Mouse (Mus musculus): ENCODE measurements at regions not wholly inside any gene's neighbourhood (a gene's known extent, or its start where the extent isn't known, plus 50 kb on each side); places are given as distances from the start of the nearest gene placed in this dataset.

DNA sequence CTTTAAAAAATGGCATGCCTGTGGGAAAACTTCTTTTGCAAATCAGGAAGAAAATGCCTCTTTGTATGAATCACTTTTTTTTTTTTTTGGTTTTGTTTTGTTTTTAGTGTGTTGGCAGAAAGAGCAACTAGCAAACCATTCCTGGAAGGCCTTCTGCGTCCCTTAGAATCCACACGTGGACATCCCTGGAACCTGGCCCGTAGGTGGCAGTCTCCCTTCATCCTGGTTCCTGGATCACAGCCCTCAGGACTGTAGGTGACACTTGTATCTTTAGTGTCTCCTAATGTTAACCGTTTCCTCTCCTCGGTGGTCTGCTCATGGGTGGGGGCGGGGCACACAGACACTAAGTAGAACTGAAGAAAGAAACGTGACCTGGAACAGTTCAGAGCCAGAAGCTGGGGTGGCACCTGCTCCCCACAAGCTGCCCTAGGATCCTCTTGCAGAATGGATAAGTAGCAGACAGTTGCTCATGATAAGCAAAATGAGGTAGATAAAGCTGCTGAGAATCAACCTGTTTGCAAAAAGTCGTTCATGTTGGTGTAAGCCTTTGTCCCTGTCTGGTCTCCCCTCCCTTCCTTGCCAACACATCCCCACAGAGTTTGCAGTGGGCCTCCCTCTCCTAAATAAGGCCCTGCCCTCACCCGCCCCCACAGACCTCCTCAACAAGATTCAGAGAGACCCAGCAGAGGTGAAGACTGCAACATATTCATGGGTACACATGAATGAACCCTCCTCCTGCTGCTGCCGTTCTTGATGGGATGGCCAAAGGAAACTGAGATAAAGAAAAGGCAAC, 52.6 kb upstream of the Armc2 start:
- no peak for ATAC-seq (replicated peaks; ENCODE audit: poor library complexity, severe bottlenecking)

DNA sequence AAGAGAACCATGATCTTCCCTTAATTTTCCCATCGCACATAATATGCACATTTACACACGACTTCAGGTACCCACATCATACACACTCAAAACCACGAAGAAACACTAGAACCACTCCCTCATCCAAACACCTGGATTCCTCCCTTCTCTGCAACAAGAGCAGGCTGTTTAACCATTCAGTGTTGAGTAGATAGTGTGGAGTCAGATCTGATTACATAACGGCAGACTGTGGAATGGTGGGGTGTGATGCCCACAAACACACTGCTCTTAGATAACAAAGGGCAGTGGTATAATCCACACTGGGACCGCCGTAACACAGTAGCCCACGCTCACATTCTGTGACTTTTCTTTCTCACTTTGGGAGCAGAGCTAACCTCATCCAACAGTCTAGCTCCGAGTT, 51.5 kb upstream of the Armc2 start:
- no peak for ATAC-seq (replicated peaks; ENCODE audit: poor library complexity, severe bottlenecking)

DNA sequence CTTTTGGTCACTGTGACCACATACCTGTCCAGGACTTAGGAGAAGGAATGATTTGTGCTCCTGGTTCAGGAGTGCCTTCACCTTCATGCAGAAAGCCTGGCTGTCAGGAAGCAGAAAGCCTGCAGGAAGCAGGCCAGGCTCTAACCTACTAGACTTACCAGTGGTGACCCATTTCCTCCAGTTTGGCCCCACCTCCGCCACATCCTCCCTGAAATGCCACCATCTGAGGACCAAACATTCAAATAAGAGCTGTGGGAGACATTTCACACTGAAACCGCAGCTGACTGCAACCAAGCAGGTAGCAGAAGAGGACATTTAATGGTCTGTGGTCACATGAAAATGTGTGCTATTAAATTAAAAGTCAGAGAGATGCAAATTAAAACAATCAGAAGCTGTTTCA, 50.3 kb upstream of the Armc2 start:
- peak; percentile 40 for ATAC-seq (replicated peaks; ENCODE audit: poor library complexity, severe bottlenecking)

Data from granulocyte monocyte progenitor cell, adult 5-6 weeks (primary cell).